Mouse (Mus musculus): ENCODE results near the gene Dpf3.

DNA sequence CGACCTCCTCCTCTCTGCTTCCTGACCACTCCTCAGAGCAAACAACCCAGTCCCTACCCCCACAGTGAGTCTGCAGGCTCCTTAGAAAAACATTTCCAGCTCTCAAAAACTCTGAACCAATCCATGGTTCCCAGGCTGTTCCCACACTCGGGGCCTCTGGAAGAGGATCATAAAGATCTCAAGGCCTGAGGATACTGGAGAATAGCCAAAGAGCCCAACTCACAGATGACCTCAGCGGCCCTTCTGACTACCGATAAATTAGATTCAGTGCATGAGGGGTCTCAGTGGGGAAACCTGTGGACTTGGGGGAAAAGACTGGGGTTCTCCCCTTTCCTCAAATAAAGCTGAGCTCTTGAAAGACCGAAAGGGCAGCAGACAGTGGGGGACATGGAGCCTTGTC lies 277.2 kb downstream of the Dpf3 start:
- no peak for TF ChIP-seq GATA1 (IDR thresholded peaks at IDR 0.05; ENCODE audit: low read length)
- no peak for TF ChIP-seq TAL1 (IDR thresholded peaks at IDR 0.05; ENCODE audit: low read length)

Data from erythroblast, embryonic 14.5 days (primary cell).